9 mouse cellular contexts compared by ENCODE assay signal in the genomic region with DNA sequence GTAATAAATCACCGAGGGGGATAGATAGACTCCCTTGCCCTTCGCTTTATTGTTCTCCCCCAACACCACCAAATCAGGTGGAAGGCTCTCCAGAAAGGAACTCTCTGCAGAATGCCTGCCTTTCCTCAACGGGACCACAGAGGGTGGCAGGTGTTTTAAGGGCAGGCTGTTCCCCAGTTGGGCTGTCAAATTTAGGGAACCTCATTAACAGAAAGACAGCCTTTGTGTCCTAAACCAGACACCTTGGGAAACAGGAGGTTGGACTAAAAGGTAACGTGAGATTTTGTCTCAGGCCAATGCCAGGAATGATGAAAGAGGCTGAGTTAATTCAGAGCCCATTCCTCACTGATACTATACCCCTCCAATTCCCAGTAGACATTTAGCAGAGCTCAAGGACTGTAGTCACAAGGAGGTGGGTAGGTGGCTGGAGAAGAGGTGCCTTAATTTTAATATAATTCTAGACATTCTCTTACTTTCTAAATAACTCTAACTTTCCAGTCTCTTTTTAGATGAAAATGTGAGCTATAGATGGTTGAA. TPM values are rescaled to one million over a fixed set of nuclear protein-coding genes. Genes with fewer than 3 reads are reported as not detected.
DNase-seq lines count a peak whose midpoint lies in the region; ATAC-seq lines count a peak whose summit lies in the region.
"Had no signal": no experiment of that assay in that cellular context is flagged by ENCODE, and none has a peak within 500 bp of the region (broad histone marks: within the 10 kb centered on the region; RNA-seq: fewer than 3 reads in every experiment).

No protein-coding gene starts in this region.

- H3K4me2 ChIP-seq in heart, embryonic 14.5 days (ENCODE audit: low read length) = peak overlapping the region; percentile 84
- H3K4me2 ChIP-seq in embryonic facial prominence, embryonic 11.5 days (ENCODE audit: low read depth, low read length) = peak overlapping the region; percentile 63

- peak overlapping the region; percentile 97 for H3K9ac ChIP-seq in heart, embryonic 14.5 days (ENCODE audit: low read length)
- peak overlapping the region; percentile 94 for H3K9ac ChIP-seq in embryonic facial prominence, embryonic 11.5 days (replicated peaks; ENCODE audit: low read length)

- H3K27me3 ChIP-seq in heart, embryonic 14.5 days (ENCODE audit: control insufficient read depth, insufficient read depth, low read length) = no peaks in the 10 kb centered on the region
- H3K27me3 ChIP-seq in embryonic facial prominence, embryonic 11.5 days (ENCODE audit: control insufficient read depth, insufficient read depth, low read length) = no peaks in the 10 kb centered on the region
- H3K27me3 ChIP-seq: Patski had no signal

- no peaks in the 10 kb centered on the region for H3K9me3 ChIP-seq in heart, embryonic 14.5 days (ENCODE audit: control insufficient read depth, low read length)
- H3K9me3 ChIP-seq in embryonic facial prominence, embryonic 11.5 days (replicated peaks; ENCODE audit: control insufficient read depth, low read length) = no peaks in the 10 kb centered on the region

- WGBS in heart, embryonic 14.5 days = 8% methylated on average over 4 of the region's 4 CpGs
- WGBS in embryonic facial prominence, embryonic 11.5 days = 3% methylated on average over 4 of the region's 4 CpGs

- ATAC-seq in heart, embryonic 14.5 days (ENCODE audit: insufficient number of reproducible peaks, insufficient read depth, low FRiP score, low read depth) = no peak
- no peak for ATAC-seq in embryonic facial prominence, embryonic 11.5 days (replicated peaks; ENCODE audit: insufficient number of reproducible peaks, low FRiP score, low TSS enrichment, low read depth)
- no peak for ATAC-seq in megakaryocyte progenitor cell, adult 5-6 weeks (replicated peaks; ENCODE audit: poor library complexity)

- H3K36me3 ChIP-seq in heart, embryonic 14.5 days (ENCODE audit: control insufficient read depth, insufficient read depth, low read length) = no peaks in the 10 kb centered on the region
- H3K36me3 ChIP-seq in embryonic facial prominence, embryonic 11.5 days (replicated peaks; ENCODE audit: control insufficient read depth, insufficient read depth, low read depth, low read length) = no peaks in the 10 kb centered on the region

- peak overlapping the region in 1 of 2 experiments; percentile 94; a peak in 2 of 4 replicates for H3K27ac ChIP-seq in heart, embryonic 14.5 days (replicated peaks in 1 of 2; ENCODE audit: control insufficient read depth in 1 of 2, insufficient read depth in 1 of 2, low read depth in 2 of 2, low read length in 2 of 2)
- peak overlapping the region; percentile 84 for H3K27ac ChIP-seq in embryonic facial prominence, embryonic 11.5 days (replicated peaks; ENCODE audit: low read depth, low read length)

- no peak for DNase-seq in heart, adult 8-10 months (ENCODE audit: low spot score)
- no peak for DNase-seq in embryonic facial prominence, embryonic 11.5 days (ENCODE audit: low spot score)
- peak; percentile 33 for DNase-seq in induced T-regulatory cell, adult 2 months (ENCODE audit: low read depth)
- peak; percentile 14 for DNase-seq in naive thymus-derived CD4-positive, alpha-beta T cell, adult 2 months (ENCODE audit: low read depth)
- no peak for DNase-seq in left cerebral cortex, adult 8-10 months (ENCODE audit: low spot score in 2 of 2)
- no peak for DNase-seq in ovary, adult 18-20 months (ENCODE audit: low spot score)

- H3K4me3 ChIP-seq in heart, embryonic 14.5 days (ENCODE audit: control insufficient read depth in 1 of 2, insufficient read depth in 1 of 2, low read depth in 1 of 2, low read length in 2 of 2) = peak overlapping the region; percentile 98 to 100
- H3K4me3 ChIP-seq in embryonic facial prominence, embryonic 11.5 days (ENCODE audit: low read depth, low read length) = peak overlapping the region; percentile 94

- peaks cover 4 to 29% of the 10 kb centered on the region in 2 experiments for H3K4me1 ChIP-seq in heart, embryonic 14.5 days (ENCODE audit: control insufficient read depth in 2 of 2, insufficient read depth in 2 of 2, low read length in 2 of 2)
- H3K4me1 ChIP-seq in embryonic facial prominence, embryonic 11.5 days (ENCODE audit: control insufficient read depth, insufficient read depth, low read length) = no peaks in the 10 kb centered on the region

RNA-seq across cellular contexts. Expression of a gene that starts 1.5 kb away (rescaled TPM):
- 6.2 and 8.1 TPM in 2 replicates for polyA plus RNA-seq in heart, embryonic 14.5 days (2014; fragmentation: Nextera tagmentation; extraction: Ambion mirVana)
- total RNA-seq in heart, adult 8-10 months (2022) = 10 to 100 TPM in 2 of 4 experiments, 1 to 10 TPM in 2; 8.3 to 11.3 (median 10.3) TPM
- 7.5 and 9.4 TPM in 2 replicates for polyA plus RNA-seq in embryonic facial prominence, embryonic 11.5 days (2014; fragmentation: Nextera tagmentation; extraction: Ambion mirVana)
- 10 to 100 TPM in 2 of 4 experiments, 1 to 10 TPM in 2; 8.7 to 12.5 (median 10.3) TPM for total RNA-seq in left cerebral cortex, adult 8-10 months (2022)
- 0.67 and 1.3 TPM in 2 replicates for total RNA-seq in megakaryocyte progenitor cell, adult 5-6 weeks (2015)
- 0.37 and 1.0 TPM in 2 replicates for total RNA-seq in megakaryocyte progenitor cell, adult 5-6 weeks (2017)

Comparison
In these comparisons a context has a peak if more than half of its experiments do, and no peak if none do; other contexts are left out.
1. DNase-seq: peak in induced T-regulatory cell, adult 2 months (single experiment) and naive thymus-derived CD4-positive, alpha-beta T cell, adult 2 months (single experiment); none in heart, adult 8-10 months (single experiment), embryonic facial prominence, embryonic 11.5 days (single experiment), left cerebral cortex, adult 8-10 months (0 of 2) and ovary, adult 18-20 months (single experiment).
2. RNA of a gene that starts 1.5 kb away (total RNA-seq): 8.3 to 11.3 TPM in heart, adult 8-10 months and 8.7 to 12.5 TPM in left cerebral cortex, adult 8-10 months; 0.37 to 1.3 TPM in megakaryocyte progenitor cell, adult 5-6 weeks; every median in the first group is over 4 times any median in the second.